Mouse (Mus musculus) spleen, postnatal 4 days (tissue): Measurements from ENCODE around the gene Pou5f2.

Source experiments
- DNase-seq, 2 experiments: peaks; one replicate each; pipeline ENCODE4 v3.0.0; 2022; ENCODE audit warnings: low spot score in 2 of 2

Gene Pou5f2

GRCm38 (mm10) chr13:78024683-78025294 is at the start of gene Pou5f2:
Gene Pou5f2 (plus strand): TSS chr13:78024902.
- peak; percentile 28 to 71 for DNase-seq

DNA sequence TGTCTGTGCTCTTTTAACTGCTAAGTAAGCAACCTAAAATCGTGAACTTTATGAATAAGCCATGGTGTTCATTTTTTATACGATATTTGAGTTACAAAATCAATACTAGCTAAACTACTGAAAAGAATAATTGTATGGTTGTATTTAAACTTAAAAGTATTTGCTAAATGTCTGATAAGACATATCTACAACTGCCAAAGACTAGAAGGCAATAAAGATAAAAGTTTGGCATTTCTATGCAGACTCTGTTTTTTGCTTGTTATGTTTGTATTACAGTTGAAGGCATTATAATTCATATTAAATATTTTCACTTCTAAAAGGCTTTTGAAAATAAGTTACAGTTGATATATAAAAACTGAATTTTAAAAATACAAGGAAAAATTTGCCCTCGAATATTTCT is 48.5 kb upstream of the Pou5f2 start:
- no peak for DNase-seq

DNA sequence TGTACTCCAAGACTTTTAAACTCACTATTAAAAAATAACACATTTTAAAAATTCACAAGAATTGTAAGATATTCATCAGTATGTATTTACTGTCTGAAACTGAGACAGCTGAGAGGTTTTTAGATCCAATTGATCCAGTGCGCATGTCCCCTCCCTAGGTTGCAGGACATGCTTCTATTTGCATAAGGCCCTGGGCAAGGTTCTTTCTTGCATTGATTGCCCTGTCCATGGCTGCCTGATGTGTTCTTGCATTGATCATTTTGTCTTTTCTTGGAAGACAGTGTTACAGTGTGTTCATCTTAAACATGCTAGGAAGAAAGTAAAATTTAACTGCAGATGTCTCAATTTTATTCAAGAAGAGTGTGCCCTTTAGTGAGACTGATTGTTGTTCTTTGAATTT is 47.6 kb upstream of the Pou5f2 start:
- no peak for DNase-seq

DNA sequence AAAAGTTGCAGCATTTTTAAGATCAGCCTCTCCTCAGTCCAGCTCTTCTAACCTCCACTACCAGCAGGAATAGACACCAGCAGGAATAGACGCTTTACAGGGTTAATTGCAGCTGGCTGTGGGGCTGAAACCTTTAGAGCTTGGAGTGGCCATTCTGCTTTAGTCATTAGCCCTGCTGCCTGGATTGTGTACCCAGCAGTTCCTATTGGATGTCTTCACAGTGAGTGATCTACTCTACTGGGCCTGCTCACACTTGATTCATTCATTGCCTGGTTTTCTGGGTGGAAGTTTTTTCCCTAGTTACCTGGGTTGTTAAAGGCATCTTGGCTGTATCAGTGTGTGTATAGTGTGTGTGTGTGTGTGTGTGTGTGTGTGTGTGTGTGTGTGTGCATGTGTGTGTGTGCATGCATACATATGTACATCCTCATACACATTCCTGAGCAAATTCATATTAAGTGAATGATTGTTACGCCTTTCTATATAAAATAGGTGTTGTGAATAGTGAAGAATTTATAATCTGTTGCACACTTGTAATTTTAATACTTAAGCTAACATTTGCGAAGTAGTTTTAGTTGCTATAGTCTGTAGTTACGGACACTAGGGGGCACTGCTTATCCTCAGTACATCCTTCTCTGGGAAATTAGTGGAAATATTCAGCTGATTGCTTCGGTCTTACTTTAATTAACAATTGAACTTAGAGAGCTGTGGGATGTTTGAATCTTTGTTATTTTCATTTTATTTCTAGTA is 42.4 kb upstream of the Pou5f2 start:
- no peak for DNase-seq

- no peak for DNase-seq
Measured at GRCm38 (mm10) chr13:77982852-77983202, 41.9 kb upstream of the Pou5f2 start.

DNA sequence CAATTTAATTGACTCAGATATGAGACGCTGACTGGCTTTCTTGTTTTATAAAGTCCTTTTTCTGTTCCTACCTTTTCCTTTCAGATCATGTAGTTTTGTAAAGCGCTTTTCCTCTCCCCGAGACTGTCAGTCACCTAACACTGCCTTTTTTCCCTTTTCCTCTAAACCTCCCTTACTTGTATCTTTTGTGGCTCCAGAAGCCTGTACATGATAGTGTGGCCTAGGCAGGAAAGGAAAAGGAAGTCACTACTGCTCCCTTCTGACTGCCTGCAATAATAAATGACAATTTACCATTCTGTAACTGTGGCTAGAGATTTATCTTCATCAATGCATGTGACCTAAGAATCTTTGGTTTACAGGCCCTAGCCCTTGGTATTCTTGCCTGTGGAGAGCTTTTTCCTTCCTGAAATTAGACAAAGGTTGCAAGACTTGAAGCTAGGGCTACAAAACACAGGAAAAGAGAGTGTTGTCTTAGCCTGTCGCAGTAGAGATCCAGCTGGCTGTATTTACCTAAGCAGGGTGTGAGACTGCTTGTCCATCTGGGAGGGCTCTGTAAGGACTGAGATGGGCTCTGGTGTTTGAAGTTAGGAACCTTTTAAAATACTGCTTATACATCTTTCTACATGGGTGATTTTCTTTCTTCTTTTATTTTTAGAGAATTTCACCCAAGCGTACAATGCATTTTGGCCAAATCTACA is 33.4 kb upstream of the Pou5f2 start:
- DNase-seq: no peak

- no peak for DNase-seq
Measured at GRCm38 (mm10) chr13:78004649-78005048, 20.1 kb upstream of the Pou5f2 start.

DNA sequence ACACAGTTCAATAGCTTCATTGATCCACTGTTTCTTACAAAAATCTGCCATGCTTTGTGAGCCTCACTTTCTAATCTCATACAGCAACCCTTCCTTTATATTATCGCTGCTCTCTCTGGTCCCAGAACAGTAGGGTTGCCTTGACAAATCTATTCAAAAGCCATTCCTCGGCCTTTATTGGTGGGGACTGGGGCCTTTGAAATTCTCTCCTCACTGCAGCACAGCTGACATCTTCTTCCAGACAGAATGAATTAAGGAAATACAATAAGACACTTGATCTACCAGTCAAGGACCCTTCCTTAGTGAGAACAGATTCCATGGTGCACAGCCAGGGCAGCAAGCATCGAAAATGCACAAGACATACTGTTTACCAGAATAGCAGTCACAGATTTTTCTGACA is 19.4 kb upstream of the Pou5f2 start:
- DNase-seq: no peak

DNA sequence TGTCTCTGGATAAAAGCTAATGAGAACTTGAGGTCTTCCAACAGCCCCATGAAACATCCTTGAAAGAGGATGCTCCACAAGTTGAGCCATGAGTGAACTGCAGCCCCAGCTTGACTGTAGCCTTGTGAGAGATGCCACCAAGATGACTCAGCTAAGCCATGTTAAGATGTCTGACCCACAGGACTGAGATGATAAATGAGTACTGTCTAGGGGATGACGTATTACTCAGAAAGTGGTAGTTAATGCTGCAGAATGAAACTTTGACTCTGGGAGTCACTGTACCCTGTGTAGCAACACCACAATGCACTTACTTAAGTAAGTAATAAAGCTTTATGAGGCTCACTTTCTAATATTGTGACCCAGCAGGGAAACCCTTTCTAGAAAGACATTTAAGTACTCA is 14.5 kb upstream of the Pou5f2 start:
- DNase-seq: no peak

- DNase-seq: no peak
Measured at GRCm38 (mm10) chr13:78032821-78033220, 8.1 kb downstream of the Pou5f2 start.

DNA sequence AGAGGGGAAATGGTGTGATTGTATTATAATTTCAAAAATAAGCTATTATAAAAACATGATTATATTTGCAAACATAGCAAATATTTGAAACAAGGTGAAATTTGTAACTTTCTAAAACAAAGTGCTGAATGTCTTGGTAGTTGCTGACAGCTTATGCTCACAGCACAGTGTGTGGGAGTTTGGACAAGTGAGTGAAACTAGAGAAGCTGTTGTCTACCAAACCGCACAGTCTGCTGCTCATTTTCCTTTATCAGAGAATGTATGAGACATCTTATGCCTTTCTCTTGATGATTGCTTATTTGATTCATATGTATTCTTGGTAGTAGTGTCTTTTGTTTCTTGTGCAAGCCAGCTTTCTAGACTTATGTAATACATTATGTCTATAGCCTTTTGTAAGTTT is 12.5 kb downstream of the Pou5f2 start:
- DNase-seq: no peak

- DNase-seq: no peak
Measured at GRCm38 (mm10) chr13:78043203-78043602, 18.5 kb downstream of the Pou5f2 start.

GRCm38 (mm10) chr13:78045116-78045515 is 20.4 kb downstream of the Pou5f2 start:
- DNase-seq: no peak
